Mouse (Mus musculus) thymus, adult 2 months (tissue): ENCODE measurements around the gene Dleu7. TPM values are rescaled to one million over a fixed set of nuclear protein-coding genes. Genes with fewer than 3 reads are reported as not detected.

Experiments used
- DNase-seq: peaks from one replicate; pipeline ENCODE4 v3.0.0; 2021
- H3K27ac ChIP-seq: fragments of 200-500 bp; 2 replicates; pipeline ENCODE4 v1.5.1; 2012; ENCODE audit warnings: low read length, control low read depth; ENCODE audit not compliant: control insufficient read depth, insufficient read depth
- H3K27me3 ChIP-seq: fragments of 200-500 bp; 2 replicates; pipeline ENCODE4 v1.6.1; 2012; ENCODE audit warnings: mild to moderate bottlenecking, low read length, moderate library complexity, mixed read lengths; ENCODE audit not compliant: control insufficient read depth, insufficient read depth
- H3K36me3 ChIP-seq: fragments of 200-500 bp; 2 replicates; pipeline ENCODE4 v1.6.1; 2012; ENCODE audit warnings: mild to moderate bottlenecking, low read length, moderate library complexity; ENCODE audit not compliant: control insufficient read depth, insufficient read depth
- H3K4me1 ChIP-seq: fragments of 200-500 bp; replicated peaks from 2 replicates; pipeline ENCODE4 v1.6.1; 2012; ENCODE audit warnings: low read length; ENCODE audit not compliant: control insufficient read depth, insufficient read depth
- H3K4me3 ChIP-seq: fragments of 200-500 bp; 2 replicates; pipeline ENCODE4 v1.5.1; 2012; ENCODE audit warnings: mild to moderate bottlenecking, low read length, control low read depth, moderate library complexity; ENCODE audit not compliant: control insufficient read depth, insufficient read depth
- CTCF ChIP-seq: fragments of 200-500 bp; IDR thresholded peaks from 2 replicates; pipeline ENCODE4 v1.5.1; 2012; ENCODE audit warnings: mild to moderate bottlenecking, control low read depth, low read length, moderate library complexity, borderline replicate concordance; ENCODE audit not compliant: control insufficient read depth, poor library complexity, insufficient read depth; ENCODE audit errors: extremely low read depth
- POLR2A ChIP-seq: fragments of 200-500 bp; IDR thresholded peaks from 2 replicates; pipeline ENCODE4 v1.6.1; 2012; ENCODE audit warnings: mild to moderate bottlenecking, low read length, control low read depth, moderate library complexity; ENCODE audit not compliant: control insufficient read depth, poor library complexity, insufficient read depth; ENCODE audit errors: extremely low read depth
- WGBS: fragments of 180-500 bp; shearing (Covaris S2); methylation state at CpG from one replicate; pipeline ENCODE4 v1.1.7; 2018; 5-methylcytosine and 5-hydroxymethylcytosine counted together
- polyA plus RNA-seq: library from polyadenylated mRNA; depleted of rRNA; stranded (reverse); fragments of >200 nt; gene quantifications from 2 replicates; pipeline ENCODE4 v1.2.3, GENCODE M21; 2012

Dleu7 gene
- polyA plus RNA-seq, 1 experiment: 4.1 TPM

- Histone ChIP-seq H3K36me3 (no peaks in the 10 kb centered on the region), H3K27me3 (no peaks in the 10 kb centered on the region; the same call in 1 of the 2 replicates), H3K4me3 (no peak overlapping the region), H3K4me1 (peaks cover 6% of the 10 kb centered on the region), H3K27ac (no peak overlapping the region)
- DNase-seq: no peak
- TF ChIP-seq POLR2A (no peak), CTCF (no peak)
- 97% methylated on average over 1 of the region's 1 CpGs for WGBS
Measured at GRCm38 (mm10) chr14:62291406-62291987, 1.4 kb downstream of the Dleu7 start.

- no peaks in the 10 kb centered on the region for H3K36me3 ChIP-seq
- H3K27ac ChIP-seq: no peak overlapping the region
- DNase-seq: no peak
- H3K4me3 ChIP-seq: no peak overlapping the region
- TF ChIP-seq CTCF: no peak
- no peak for TF ChIP-seq POLR2A
- 97% methylated on average over 3 of the region's 3 CpGs for WGBS
- H3K27me3 ChIP-seq: no peaks in the 10 kb centered on the region; the same call in 1 of the 2 replicates
- peaks cover 8% of the 10 kb centered on the region for H3K4me1 ChIP-seq
Measured at GRCm38 (mm10) chr14:62288731-62289130, 4.1 kb downstream of the Dleu7 start.

- 86% methylated on average over 2 of the region's 2 CpGs for WGBS
- H3K27me3 ChIP-seq: no peaks in the 10 kb centered on the region
- TF ChIP-seq POLR2A (no peak), CTCF (no peak)
- H3K36me3 ChIP-seq: no peaks in the 10 kb centered on the region
- H3K4me1 ChIP-seq: 0 out of 2 replicates have a peak, but pooled peaks cover 2% of the 10 kb centered on the region
- H3K4me3 ChIP-seq: no peak overlapping the region
- no peak for DNase-seq
- H3K27ac ChIP-seq: no peak overlapping the region
Measured at GRCm38 (mm10) chr14:62282974-62283373, 9.9 kb downstream of the Dleu7 start.

GRCm38 (mm10) chr14:62273604-62274003, 19.2 kb downstream of the Dleu7 start:
- H3K36me3 ChIP-seq: no peaks in the 10 kb centered on the region
- no peak overlapping the region for H3K4me3 ChIP-seq
- WGBS: 92% methylated on average over 3 of the region's 3 CpGs
- no peaks in the 10 kb centered on the region for H3K27me3 ChIP-seq
- H3K27ac ChIP-seq: no peak overlapping the region
- TF ChIP-seq POLR2A (no peak), CTCF (no peak)
- no peak for DNase-seq
- H3K4me1 ChIP-seq: no peaks in the 10 kb centered on the region

GRCm38 (mm10) chr14:62270698-62271396, 22.0 kb downstream of the Dleu7 start:
- no peak overlapping the region for H3K4me3 ChIP-seq
- no peak overlapping the region for H3K27ac ChIP-seq
- H3K36me3 ChIP-seq: no peaks in the 10 kb centered on the region
- 91% methylated on average over 12 of the region's 12 CpGs for WGBS
- TF ChIP-seq CTCF (no peak), POLR2A (no peak)
- DNase-seq: no peak
- no peaks in the 10 kb centered on the region for H3K27me3 ChIP-seq
- no peaks in the 10 kb centered on the region for H3K4me1 ChIP-seq

GRCm38 (mm10) chr14:62258978-62259536, 33.8 kb downstream of the Dleu7 start:
- 78% methylated on average over 10 of the region's 10 CpGs for WGBS
- TF ChIP-seq CTCF: no peak
- no peak for TF ChIP-seq POLR2A
- Histone ChIP-seq H3K4me3 (no peak overlapping the region), H3K4me1 (no peaks in the 10 kb centered on the region), H3K27me3 (no peaks in the 10 kb centered on the region), H3K36me3 (no peaks in the 10 kb centered on the region), H3K27ac (no peak overlapping the region)
- peak; percentile 16 for DNase-seq

GRCm38 (mm10) chr14:62258125-62258524, 34.7 kb downstream of the Dleu7 start:
- WGBS: 94% methylated on average over 6 of the region's 6 CpGs
- Histone ChIP-seq H3K27me3 (no peaks in the 10 kb centered on the region), H3K4me3 (no peak overlapping the region), H3K4me1 (no peaks in the 10 kb centered on the region), H3K36me3 (no peaks in the 10 kb centered on the region), H3K27ac (no peak overlapping the region)
- TF ChIP-seq CTCF: no peak
- TF ChIP-seq POLR2A: no peak
- no peak for DNase-seq
